Comparison of ENCODE assay signal across 18 mouse cellular contexts in the genomic region with DNA sequence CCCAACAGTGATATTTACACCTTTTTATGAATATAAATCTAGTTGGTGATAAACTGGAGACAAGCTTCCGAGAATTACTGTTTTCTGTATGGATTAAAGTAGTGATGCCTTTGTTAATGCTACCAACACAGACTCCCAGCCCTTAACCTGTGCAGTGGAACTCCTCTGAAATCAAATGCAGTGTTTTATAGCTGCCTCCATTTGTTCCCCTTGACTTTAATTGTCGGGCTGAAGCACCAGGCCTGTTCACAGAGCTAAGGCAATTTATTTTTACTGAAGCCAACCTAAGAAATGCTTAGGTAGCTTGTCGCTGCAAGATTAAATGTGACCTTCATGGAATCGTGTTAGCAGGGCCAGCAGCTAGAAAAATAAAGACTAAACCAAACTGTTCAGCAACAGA. TPM values are rescaled to one million over a fixed set of nuclear protein-coding genes. Genes with fewer than 3 reads are reported as not detected.
A peak's percentile ranks its signal among the peaks of the same experiment; 100 is the strongest.
DNase-seq lines count a peak whose midpoint lies in the region; ATAC-seq and TF ChIP-seq lines count a peak whose summit lies in the region.
"Had no signal": no experiment of that assay in that cellular context is flagged by ENCODE, and none has a peak within 500 bp of the region (broad histone marks: within the 10 kb centered on the region; RNA-seq: fewer than 3 reads in every experiment).

No protein-coding gene starts in this region.

- TF ChIP-seq EP300 in lung, postnatal 0 days (IDR thresholded peaks at IDR 0.05), result no peak

- H3K4me3 ChIP-seq in gastrocnemius, adult 2 months, result peak overlapping the region; percentile 36
- no peak overlapping the region for H3K4me3 ChIP-seq in kidney, embryonic 15.5 days (replicated peaks)
- no peak overlapping the region for H3K4me3 ChIP-seq in lung, postnatal 0 days (ENCODE audit: low read depth, low read length)
- no peak overlapping the region for H3K4me3 ChIP-seq in neural tube, embryonic 15.5 days (replicated peaks)

- ATAC-seq in kidney, embryonic 15.5 days (replicated peaks; ENCODE audit: low FRiP score), result peak; percentile 62; the same call in 1 of the 2 replicates
- no peak for ATAC-seq in lung, postnatal 0 days
- peak; percentile 50; the same call in 1 of the 2 replicates for ATAC-seq in neural tube, embryonic 15.5 days (ENCODE audit: low FRiP score)
- ATAC-seq: forebrain, embryonic 16.5 days had no signal

- H3K9ac ChIP-seq in kidney, embryonic 15.5 days, result no peak overlapping the region
- H3K9ac ChIP-seq in lung, postnatal 0 days (replicated peaks; ENCODE audit: low read depth), result no peak overlapping the region
- H3K9ac ChIP-seq in neural tube, embryonic 15.5 days (replicated peaks), result no peak overlapping the region

- TF ChIP-seq CTCF in gastrocnemius, adult 2 months (IDR thresholded peaks at IDR 0.05), result no peak
- no peak for TF ChIP-seq CTCF in lung, postnatal 0 days (IDR thresholded peaks at IDR 0.05)

- DNase-seq in gastrocnemius, adult 2 months, result no peak
- DNase-seq in gastrocnemius, postnatal 4 days (ENCODE audit: low spot score in 2 of 2), result no peak
- no peak for DNase-seq in kidney, adult 8-10 months
- no peak for DNase-seq in lung, postnatal 0 days (ENCODE audit: low spot score)
- DNase-seq in lung, postnatal 14 days, result no peak
- DNase-seq in cerebellum, adult 18-20 months, result no peak
- DNase-seq: adrenal gland, postnatal 10 days; cerebellum, adult 9-10 months; heart, postnatal 36 days; kidney, adult 18-20 months; left cerebral cortex, postnatal 4 days; thymus, postnatal 4 days had no signal

- WGBS in kidney, embryonic 15.5 days, result 23% methylated on average over 4 of the region's 4 CpGs
- 52% methylated on average over 4 of the region's 4 CpGs for WGBS in lung, postnatal 0 days
- WGBS in neural tube, embryonic 15.5 days, result 20% methylated on average over 4 of the region's 4 CpGs

- H3K27ac ChIP-seq in gastrocnemius, adult 2 months, result peak overlapping the region; percentile 81
- peak overlapping the region; percentile 70 for H3K27ac ChIP-seq in kidney, embryonic 15.5 days
- H3K27ac ChIP-seq in lung, postnatal 0 days (ENCODE audit: low read length), result peak overlapping the region; percentile 68
- H3K27ac ChIP-seq in neural tube, embryonic 15.5 days (replicated peaks), result peak overlapping the region; percentile 63

- peaks cover 57% of the 10 kb centered on the region for H3K4me1 ChIP-seq in kidney, embryonic 15.5 days
- peaks cover 28% of the 10 kb centered on the region for H3K4me1 ChIP-seq in lung, postnatal 0 days (ENCODE audit: insufficient read depth, low read depth, low read length)
- H3K4me1 ChIP-seq in neural tube, embryonic 15.5 days, result peaks cover 29% of the 10 kb centered on the region

- no peaks in the 10 kb centered on the region for H3K27me3 ChIP-seq in kidney, embryonic 15.5 days
- no peaks in the 10 kb centered on the region for H3K27me3 ChIP-seq in lung, postnatal 0 days (replicated peaks; ENCODE audit: insufficient read depth, low read length)
- H3K27me3 ChIP-seq in neural tube, embryonic 15.5 days (replicated peaks), result no peaks in the 10 kb centered on the region
- H3K27me3 ChIP-seq: CH12.LX had no signal

- H3K36me3 ChIP-seq in kidney, embryonic 15.5 days, result no peaks in the 10 kb centered on the region
- H3K36me3 ChIP-seq in lung, postnatal 0 days (ENCODE audit: insufficient read depth, low read length), result no peaks in the 10 kb centered on the region
- H3K36me3 ChIP-seq in neural tube, embryonic 15.5 days, result no peaks in the 10 kb centered on the region

- intact Hi-C loops in gastrocnemius, adult 2 months (cut with DNase I), result no loop called here

- H3K9me3 ChIP-seq in kidney, embryonic 15.5 days (replicated peaks), result no peaks in the 10 kb centered on the region
- H3K9me3 ChIP-seq in lung, postnatal 0 days (ENCODE audit: low read length), result no peaks in the 10 kb centered on the region
- no peaks in the 10 kb centered on the region for H3K9me3 ChIP-seq in neural tube, embryonic 15.5 days (replicated peaks)

- 0 out of 2 replicates have a peak overlapping the region, but pooled peaks have one; percentile 10 for H3K4me2 ChIP-seq in kidney, embryonic 15.5 days
- H3K4me2 ChIP-seq in lung, postnatal 0 days (replicated peaks; ENCODE audit: low read depth, low read length), result no peak overlapping the region
- H3K4me2 ChIP-seq in neural tube, embryonic 15.5 days, result no peak overlapping the region
- H3K4me2 ChIP-seq: heart, embryonic 11.5 days; midbrain, embryonic 11.5 days had no signal

RNA-seq across cellular contexts. Expression of a gene that starts 11.6 kb away (rescaled TPM):
- total RNA-seq in gastrocnemius, adult 2 months (2021), result 10 to 100 TPM; 40.0 to 41.8 TPM
- 10 to 100 TPM; 34.2 to 41.5 TPM for total RNA-seq in gastrocnemius, postnatal 4 days (2021)
- polyA plus RNA-seq in kidney, embryonic 15.5 days (2015; fragmentation: Nextera tagmentation; extraction: Ambion mirVana), result 18.4 and 21.9 TPM in 2 replicates
- 64.9 and 75.4 TPM in 2 replicates for polyA plus RNA-seq in lung, postnatal 0 days (2015; fragmentation: Nextera tagmentation; extraction: Ambion mirVana)
- 10.2 and 18.6 TPM in 2 replicates for polyA plus RNA-seq in neural tube, embryonic 15.5 days (2015; fragmentation: Nextera tagmentation; extraction: Ambion mirVana)
